Mouse (Mus musculus): Measurements from ENCODE around the gene Sdha. TPM values are rescaled to one million over a fixed set of nuclear protein-coding genes. Genes with fewer than 3 reads are reported as not detected.
A peak's percentile ranks its signal among the peaks of the same experiment; 100 is the strongest.

Sdha gene
- 238 and 246 TPM in 2 replicates for polyA plus RNA-seq (2015; fragmentation: Nextera tagmentation; extraction: Ambion mirVana)

DNA sequence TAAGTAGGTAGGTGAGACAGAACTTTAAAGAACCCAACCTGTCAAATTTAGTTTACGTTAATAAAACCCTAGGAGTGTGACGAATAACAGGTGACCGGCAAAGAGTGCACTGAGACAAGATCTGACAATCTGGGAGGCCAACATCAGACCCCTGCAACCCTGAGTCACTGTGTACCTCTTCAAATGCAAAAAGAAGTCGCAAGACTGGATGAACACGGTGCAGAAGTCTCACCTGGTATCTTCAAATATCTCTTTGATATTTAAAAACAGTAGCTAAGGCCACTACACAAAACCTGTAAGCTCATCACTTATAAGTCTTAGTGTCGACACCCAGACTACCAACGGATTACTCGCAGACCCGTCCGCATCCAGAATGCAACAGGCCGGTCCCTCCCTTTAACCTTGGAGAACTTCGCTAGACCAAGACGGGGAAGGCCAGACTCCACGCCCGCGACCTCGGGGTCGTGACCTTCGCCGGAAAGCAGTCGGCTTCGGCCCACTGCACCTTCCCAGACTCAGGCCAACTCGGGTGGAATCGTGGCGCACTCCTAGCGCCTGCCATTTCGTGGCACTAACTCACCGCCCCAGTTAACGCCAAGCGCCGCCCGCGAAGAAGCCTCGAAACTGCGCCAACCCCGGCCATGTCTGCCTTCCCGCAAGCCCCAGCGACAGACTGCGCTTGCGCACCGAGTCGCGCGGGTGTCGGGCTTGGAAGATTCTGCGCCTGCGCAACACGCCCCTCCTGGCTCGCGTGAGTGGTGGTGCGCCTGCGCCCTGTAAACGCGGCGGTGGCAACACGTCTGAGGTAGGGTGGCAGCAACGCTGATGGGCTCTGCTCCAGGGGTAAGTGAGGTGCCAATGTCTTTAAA is at the start of gene Sdha, which contains the start of gene Ccdc127:
Gene Sdha, minus strand, starts transcription at position 715 of the 869 bp plus-strand sequence.
Gene Ccdc127, plus strand, starts transcription at position 744 of the 869 bp plus-strand sequence.
- Histone ChIP-seq H3K9me3 (no peaks in the 10 kb centered on the region), H3K4me3 (peak within 1 kb of the TSS; percentile 91), H3K36me3 (replicated peaks) (0 out of 2 replicates have a peak, but pooled peaks cover 3% of the 10 kb centered on the region), H3K4me2 (peak within 1 kb of the TSS; percentile 58), H3K9ac (peak within 1 kb of the TSS; percentile 85), H3K27me3 (replicated peaks) (no peaks in the 10 kb centered on the region), H3K27ac (peak within 1 kb of the TSS; percentile 85), H3K4me1 (peaks cover 21% of the 10 kb centered on the region)
- ATAC-seq (replicated peaks), result peak; percentile 99
- 1% methylated on average over 57 of the region's 57 CpGs for WGBS

GRCm38 (mm10) chr13:74399298-74399839 is 49.3 kb upstream of the Sdha start, which contains the start of gene Ftl1-ps1:
TSS of gene Ftl1-ps1 (plus strand) at chr13:74399694.
- H3K9ac ChIP-seq, result no peak within 1 kb of the TSS
- H3K4me3 ChIP-seq, result no peak within 1 kb of the TSS
- H3K4me1 ChIP-seq, result no peaks in the 10 kb centered on the region
- H3K9me3 ChIP-seq, result no peaks in the 10 kb centered on the region
- no peaks in the 10 kb centered on the region for H3K36me3 ChIP-seq (replicated peaks)
- no peak for ATAC-seq (replicated peaks)
- no peaks in the 10 kb centered on the region for H3K27me3 ChIP-seq (replicated peaks)
- no peak within 1 kb of the TSS for H3K27ac ChIP-seq
- WGBS, result 11% methylated on average over 11 of the region's 11 CpGs
- peak within 1 kb of the TSS; percentile 17; the same call in 1 of the 2 replicates for H3K4me2 ChIP-seq

- H3K4me1 ChIP-seq, result peaks cover 8% of the 10 kb centered on the region
- H3K4me2 ChIP-seq, result no peak overlapping the region
- no peaks in the 10 kb centered on the region for H3K36me3 ChIP-seq (replicated peaks)
- H3K27me3 ChIP-seq (replicated peaks), result no peaks in the 10 kb centered on the region
- 81% methylated on average over 2 of the region's 2 CpGs for WGBS
- no peak overlapping the region for H3K4me3 ChIP-seq
- peak; percentile 46 for ATAC-seq (replicated peaks)
- no peak overlapping the region for H3K27ac ChIP-seq
- no peak overlapping the region for H3K9ac ChIP-seq
- H3K9me3 ChIP-seq, result no peaks in the 10 kb centered on the region
Measured at GRCm38 (mm10) chr13:74391156-74391555, 41.1 kb upstream of the Sdha start.

DNA sequence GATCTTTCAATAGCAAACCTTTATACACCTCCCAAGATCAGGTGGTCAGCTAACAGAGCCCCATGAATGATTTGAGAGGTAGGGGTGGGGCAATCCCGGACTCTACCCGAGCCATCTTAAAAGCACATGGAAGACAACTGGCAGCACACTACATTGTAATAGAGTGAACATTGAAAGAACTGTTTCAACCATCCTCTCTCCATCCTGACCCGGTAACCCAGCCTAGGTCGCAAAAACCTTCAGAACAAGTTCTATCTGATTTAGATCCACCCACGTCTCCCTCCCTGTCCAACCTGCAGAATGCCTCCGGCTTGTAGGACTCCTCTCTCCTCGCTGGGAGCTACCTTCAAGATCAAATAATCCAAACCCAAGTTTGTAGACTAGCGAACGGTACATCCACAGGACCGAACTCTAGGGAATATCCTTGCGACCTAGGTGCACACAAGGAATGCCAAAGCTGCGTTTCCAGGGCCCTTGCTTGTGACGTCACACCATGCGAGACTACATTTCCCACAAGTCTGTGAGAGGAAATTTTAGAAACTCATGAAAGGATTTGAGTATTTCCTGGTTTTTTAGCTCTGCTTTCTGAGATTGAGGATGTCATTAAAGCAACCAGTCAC is 40.4 kb upstream of the Sdha start, which contains the start of gene Zfp72:
Gene Zfp72, minus strand, starts transcription at position 466 of the 620 bp plus-strand sequence.
- peak; percentile 97 for ATAC-seq (replicated peaks)
- H3K4me2 ChIP-seq, result peak within 1 kb of the TSS; percentile 68

DNA sequence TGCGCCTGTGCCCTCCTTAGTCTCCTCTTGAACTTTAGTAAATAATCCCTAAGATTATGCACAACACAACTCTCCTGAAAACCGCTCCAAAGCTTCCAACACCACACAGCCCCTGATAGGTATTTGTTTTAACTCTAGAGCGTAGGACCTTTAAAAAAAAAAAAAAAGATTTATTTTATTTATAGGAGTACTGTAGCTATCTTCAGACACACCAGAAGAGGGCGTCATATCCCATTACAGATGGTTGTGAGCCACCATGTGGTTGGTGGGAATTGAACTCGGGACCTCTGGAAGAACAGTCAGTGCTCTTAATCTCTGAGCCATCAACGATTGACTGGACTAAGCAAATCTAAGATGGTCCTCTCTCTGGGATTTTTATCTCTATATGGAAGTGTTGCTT is 39.6 kb upstream of the Sdha start:
- Histone ChIP-seq H3K9me3 (no peaks in the 10 kb centered on the region), H3K9ac (no peak overlapping the region; the same call in 1 of the 2 replicates), H3K4me2 (peak overlapping the region; percentile 68), H3K27ac (no peak overlapping the region), H3K4me1 (peaks cover 8% of the 10 kb centered on the region), H3K4me3 (peak overlapping the region; percentile 69), H3K36me3 (replicated peaks) (no peaks in the 10 kb centered on the region), H3K27me3 (replicated peaks) (no peaks in the 10 kb centered on the region)
- ATAC-seq (replicated peaks), result peak; percentile 37; the same call in 1 of the 2 replicates
- WGBS, result 66% methylated on average over 6 of the region's 6 CpGs

More for the DNA sequence above, 40.4 kb upstream of the Sdha start, which contains the start of gene Zfp72:
- Histone ChIP-seq H3K9ac (peak within 1 kb of the TSS; percentile 68), H3K36me3 (replicated peaks) (no peaks in the 10 kb centered on the region), H3K9me3 (no peaks in the 10 kb centered on the region), H3K4me3 (peak within 1 kb of the TSS; percentile 69), H3K27me3 (replicated peaks) (no peaks in the 10 kb centered on the region), H3K27ac (peak within 1 kb of the TSS; percentile 56; the same call in 1 of the 2 replicates), H3K4me1 (peaks cover 8% of the 10 kb centered on the region)
- WGBS, result 3% methylated on average over 14 of the region's 14 CpGs

DNA sequence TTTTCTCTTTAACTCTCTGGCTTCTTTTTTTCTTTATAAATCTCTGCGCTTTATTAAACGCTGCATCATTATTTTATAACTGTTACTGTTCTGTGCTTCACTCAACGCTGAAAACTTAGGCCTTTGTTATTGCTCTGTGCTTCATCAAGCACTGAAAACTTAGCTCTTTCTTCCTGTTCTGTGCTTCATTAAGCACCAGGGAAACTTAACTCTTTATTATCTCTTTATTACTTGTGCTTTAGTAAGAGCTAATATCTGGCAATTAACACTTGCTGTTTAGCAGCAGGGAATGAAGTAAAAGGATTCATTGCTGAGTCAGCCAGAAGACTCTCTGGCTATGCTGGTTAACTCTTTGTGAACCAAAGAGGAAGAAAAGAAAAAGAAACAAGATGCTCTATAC is 32.2 kb upstream of the Sdha start:
- Histone ChIP-seq H3K4me1 (no peaks in the 10 kb centered on the region), H3K4me2 (no peak overlapping the region), H3K36me3 (replicated peaks) (no peaks in the 10 kb centered on the region), H3K9ac (no peak overlapping the region), H3K27ac (no peak overlapping the region), H3K9me3 (no peaks in the 10 kb centered on the region), H3K4me3 (no peak overlapping the region), H3K27me3 (replicated peaks) (no peaks in the 10 kb centered on the region)
- no peak for ATAC-seq (replicated peaks)
- WGBS, result 61% methylated on average over 3 of the region's 3 CpGs

DNA sequence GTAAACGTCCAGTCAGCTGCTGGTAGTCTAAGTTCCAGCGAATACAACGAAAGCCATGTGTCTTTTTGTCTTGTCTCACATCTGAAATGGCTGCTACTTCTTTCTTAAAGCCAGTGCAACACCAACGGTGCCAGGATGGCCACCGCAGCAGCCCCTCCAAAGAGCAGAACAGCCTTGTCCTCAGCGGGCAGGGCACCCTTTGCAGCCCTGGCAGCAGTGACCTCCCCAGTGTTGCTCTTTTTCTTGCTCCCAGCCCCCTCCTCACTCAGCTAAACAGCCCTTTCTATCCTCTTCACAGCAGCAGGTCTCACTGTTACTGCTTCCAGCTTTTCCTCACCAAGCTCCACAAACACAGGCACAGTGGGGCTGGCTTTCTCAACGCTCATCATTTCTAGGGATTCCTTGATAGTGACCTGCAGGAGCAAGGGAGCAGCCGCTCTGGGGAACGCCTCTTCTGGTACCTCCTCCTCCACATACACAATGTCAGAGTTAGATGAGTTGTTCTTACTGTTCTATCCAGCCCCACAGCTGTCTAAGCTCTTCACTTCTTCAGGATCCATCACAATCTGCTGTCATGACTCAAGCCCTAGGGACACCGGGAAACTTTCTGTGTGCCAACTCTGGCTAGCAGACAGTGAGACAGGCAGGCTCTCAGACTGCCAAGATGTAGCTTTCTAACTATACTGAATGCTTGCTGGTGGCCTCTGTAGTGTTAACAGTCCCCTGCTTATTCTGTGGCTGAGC is 31.6 kb upstream of the Sdha start:
- Histone ChIP-seq H3K36me3 (replicated peaks) (no peaks in the 10 kb centered on the region), H3K9ac (no peak overlapping the region), H3K9me3 (no peaks in the 10 kb centered on the region), H3K27ac (no peak overlapping the region), H3K27me3 (replicated peaks) (no peaks in the 10 kb centered on the region), H3K4me2 (no peak overlapping the region), H3K4me1 (no peaks in the 10 kb centered on the region), H3K4me3 (no peak overlapping the region)
- 79% methylated on average over 10 of the region's 10 CpGs for WGBS
- no peak for ATAC-seq (replicated peaks)

GRCm38 (mm10) chr13:74363859-74364235 is 13.8 kb upstream of the Sdha start, which contains the start of gene Lrrc14b:
TSS of gene Lrrc14b (minus strand) at chr13:74364005.
- ATAC-seq (replicated peaks), result no peak
- WGBS, result 73% methylated on average over 8 of the region's 8 CpGs
- Histone ChIP-seq H3K4me2 (no peak within 1 kb of the TSS), H3K27ac (no peak within 1 kb of the TSS), H3K36me3 (replicated peaks) (peaks cover 11% of the 10 kb centered on the region; the same call in 1 of the 2 replicates), H3K9me3 (no peaks in the 10 kb centered on the region), H3K27me3 (replicated peaks) (no peaks in the 10 kb centered on the region), H3K9ac (no peak within 1 kb of the TSS), H3K4me3 (no peak within 1 kb of the TSS), H3K4me1 (no peaks in the 10 kb centered on the region)

DNA sequence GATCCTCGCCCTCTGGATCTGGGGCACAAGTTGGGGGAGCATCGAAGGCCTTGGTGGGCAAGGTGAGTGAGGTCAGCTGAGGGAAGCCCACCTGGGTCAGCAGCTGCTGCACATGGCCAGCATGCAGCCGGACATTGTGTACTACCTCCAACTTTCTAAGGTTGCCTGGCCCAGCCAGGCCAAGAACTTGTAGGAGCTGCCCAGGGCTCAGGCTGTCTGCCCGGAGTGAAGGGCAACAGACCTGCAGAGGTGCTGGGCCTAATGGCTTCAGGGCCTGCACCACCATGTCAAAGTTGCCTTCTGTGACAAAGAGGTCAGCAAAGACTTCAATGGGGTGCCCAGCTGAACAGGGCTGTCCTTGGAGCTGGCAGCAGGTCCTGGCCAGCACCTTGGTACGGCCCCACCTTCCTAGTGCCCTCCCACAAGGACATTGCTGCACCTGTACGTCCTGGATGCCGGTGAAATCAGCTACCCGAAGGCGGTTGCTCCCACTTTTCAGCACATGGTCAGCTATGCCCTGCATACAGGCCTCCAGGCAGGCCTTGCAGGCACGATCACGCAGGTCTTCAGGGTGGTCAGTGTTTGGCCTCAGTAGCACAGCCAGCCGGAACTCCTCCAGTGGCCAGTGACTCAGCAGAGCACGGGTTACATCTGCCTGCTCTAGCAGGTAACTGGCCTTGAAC is 13.2 kb upstream of the Sdha start:
- WGBS, result 91% methylated on average over 13 of the region's 13 CpGs
- Histone ChIP-seq H3K36me3 (replicated peaks) (peaks cover 11% of the 10 kb centered on the region; the same call in 1 of the 2 replicates), H3K27me3 (replicated peaks) (no peaks in the 10 kb centered on the region), H3K9ac (no peak overlapping the region), H3K4me2 (no peak overlapping the region), H3K9me3 (no peaks in the 10 kb centered on the region), H3K4me1 (no peaks in the 10 kb centered on the region), H3K27ac (no peak overlapping the region), H3K4me3 (no peak overlapping the region)
- peak; percentile 43 for ATAC-seq (replicated peaks)

DNA sequence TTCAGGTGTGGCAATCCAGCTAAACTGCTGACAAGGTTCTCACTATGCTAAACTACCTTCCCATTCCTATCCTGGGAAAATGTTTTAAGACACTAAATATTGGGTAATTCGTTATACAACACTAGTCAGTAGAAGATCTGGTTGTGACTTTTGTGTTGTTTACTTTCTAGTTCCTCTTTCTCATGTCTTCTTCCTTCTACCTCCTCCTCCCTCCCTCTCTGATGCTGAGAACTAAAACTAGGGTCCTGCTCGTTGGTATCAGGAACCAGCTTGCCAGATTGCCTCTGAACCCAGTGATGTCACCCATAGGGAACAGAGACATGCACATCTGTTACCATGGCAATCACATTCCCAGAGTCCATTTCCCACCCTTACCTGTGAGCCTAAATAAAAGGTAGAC is 12.1 kb upstream of the Sdha start:
- WGBS, result 74% methylated on average over 2 of the region's 2 CpGs
- Histone ChIP-seq H3K4me2 (no peak overlapping the region), H3K9me3 (no peaks in the 10 kb centered on the region), H3K4me1 (no peaks in the 10 kb centered on the region), H3K27me3 (replicated peaks) (no peaks in the 10 kb centered on the region), H3K4me3 (no peak overlapping the region), H3K36me3 (replicated peaks) (peaks cover 11% of the 10 kb centered on the region; the same call in 1 of the 2 replicates), H3K9ac (no peak overlapping the region), H3K27ac (no peak overlapping the region)
- ATAC-seq (replicated peaks), result no peak

DNA sequence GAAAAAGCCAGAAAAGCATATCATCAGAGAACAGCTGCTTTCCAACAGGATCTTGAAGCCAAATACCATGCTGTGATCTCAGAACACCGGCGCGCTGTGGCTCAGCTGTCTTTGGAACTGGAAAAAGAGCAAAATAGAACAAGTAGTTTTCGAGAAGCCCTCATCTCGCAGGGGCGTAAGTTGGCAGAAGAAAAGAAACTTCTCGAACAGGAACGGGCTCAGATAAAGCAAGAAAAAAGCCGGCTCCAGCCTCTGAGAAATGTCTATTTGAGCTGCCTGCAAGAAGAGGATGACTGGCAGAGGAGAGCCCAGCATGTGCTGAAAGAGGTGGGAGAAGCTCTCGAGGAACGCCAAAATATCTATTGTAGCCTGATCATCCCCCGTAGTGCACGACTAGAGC is 6.4 kb upstream of the Sdha start:
- H3K36me3 ChIP-seq (replicated peaks), result peaks cover 29% of the 10 kb centered on the region
- 95% methylated on average over 13 of the region's 13 CpGs for WGBS
- H3K4me2 ChIP-seq, result no peak overlapping the region
- H3K9ac ChIP-seq, result no peak overlapping the region
- no peak for ATAC-seq (replicated peaks)
- H3K4me1 ChIP-seq, result no peaks in the 10 kb centered on the region
- H3K27me3 ChIP-seq (replicated peaks), result no peaks in the 10 kb centered on the region
- H3K27ac ChIP-seq, result no peak overlapping the region
- no peak overlapping the region for H3K4me3 ChIP-seq
- no peaks in the 10 kb centered on the region for H3K9me3 ChIP-seq

Data from midbrain, embryonic 15.5 days (tissue).